Mouse (Mus musculus) liver, embryonic 16.5 days (tissue): ENCODE results near the gene Nmnat1. TPM values are rescaled to one million over a fixed set of nuclear protein-coding genes. Genes with fewer than 3 reads are reported as not detected.

Experiments used
- polyA plus RNA-seq: library from polyadenylated mRNA; unstranded; fragments of >200 nt; fragmentation: Nextera tagmentation; extraction: Ambion mirVana; gene quantifications from 2 replicates; pipeline ENCODE4 v1.2.1, GENCODE M21; 2015

Gene Nmnat1
- polyA plus RNA-seq, 1 experiment from 2014 or later, result 5.2 TPM

Other genes starting within 250 kb of the Nmnat1 start
- gene Kif1b, start 177.5 kb downstream of the Nmnat1 start, polyA plus RNA-seq, result 4.8 and 5.5 TPM in 2 replicates
- 9.2 and 10.3 TPM in 2 replicates for gene Ube4b, start 58.5 kb downstream of the Nmnat1 start, polyA plus RNA-seq
- 0.14 TPM in 1 of 2 replicates, not detected in the other for gene Rbp7, start 30.2 kb downstream of the Nmnat1 start, polyA plus RNA-seq
- 0.14 TPM in 1 of 2 replicates, not detected in the other for gene Tmem274, start 7.8 kb downstream of the Nmnat1 start, polyA plus RNA-seq
- 9.1 and 9.7 TPM in 2 replicates for gene Lzic, start within 50 bp of the Nmnat1 start, polyA plus RNA-seq
- 7.2 and 8.4 TPM in 2 replicates for gene Ctnnbip1, start 33.0 kb upstream of the Nmnat1 start, polyA plus RNA-seq
- gene Clstn1, start 101.3 kb upstream of the Nmnat1 start, polyA plus RNA-seq, result 1.1 and 1.4 TPM in 2 replicates
- 7.3 and 8.8 TPM in 2 replicates for gene Pik3cd, start 217.4 kb upstream of the Nmnat1 start, polyA plus RNA-seq